Mouse (Mus musculus) hindbrain, postnatal 0 days (tissue): ENCODE results near the gene Mysm1. TPM values are rescaled to one million over a fixed set of nuclear protein-coding genes. Genes with fewer than 3 reads are reported as not detected.

Experiments
- ATAC-seq: fragments of 200-750 bp; cut with Nextera tagmentation; 2 replicates; pipeline ENCODE4 v1.8.0; 2017; ENCODE audit warnings: mild to moderate bottlenecking, moderate TSS enrichment, moderate library complexity
- DNase-seq: peaks from one replicate; pipeline ENCODE4 v3.0.0-alpha.2; 2015; ENCODE audit warnings: low spot score
- H3K27ac ChIP-seq: fragments of 300-500 bp; sonication (generic); 2 replicates; pipeline ENCODE4 v1.5.1; 2014; ENCODE audit warnings: mild to moderate bottlenecking
- H3K27me3 ChIP-seq: fragments of 300-500 bp; sonication (generic); 2 replicates; pipeline ENCODE4 v1.6.1; 2014; ENCODE audit warnings: low read length, mixed read lengths; ENCODE audit not compliant: insufficient read depth
- H3K36me3 ChIP-seq: fragments of 300-500 bp; sonication (generic); 2 replicates; pipeline ENCODE4 v1.6.1; 2014; ENCODE audit warnings: low read length, mixed read lengths; ENCODE audit not compliant: insufficient read depth
- H3K4me1 ChIP-seq: fragments of 300-500 bp; sonication (generic); 2 replicates; pipeline ENCODE4 v1.6.1; 2014; ENCODE audit warnings: antibody characterized with exemption, low read length, mixed read lengths; ENCODE audit not compliant: insufficient read depth
- H3K4me2 ChIP-seq: fragments of 300-500 bp; sonication (generic); 2 replicates; pipeline ENCODE4 v1.6.1; 2014; ENCODE audit warnings: low read depth, mild to moderate bottlenecking, low read length, moderate library complexity, mixed read lengths
- H3K4me3 ChIP-seq: fragments of 300-500 bp; sonication (generic); 2 replicates; pipeline ENCODE4 v1.5.1; 2014; ENCODE audit warnings: low read length
- H3K9ac ChIP-seq: fragments of 300-500 bp; sonication (generic); replicated peaks from 2 replicates; pipeline ENCODE4 v1.6.1; 2014; ENCODE audit warnings: mild to moderate bottlenecking, low read length, moderate library complexity, mixed read lengths
- H3K9me3 ChIP-seq: fragments of 300-500 bp; sonication (generic); 2 replicates; pipeline ENCODE4 v1.6.1; 2016; ENCODE audit warnings: low read length, mixed read lengths
- CTCF ChIP-seq: IDR thresholded peaks from 2 replicates; pipeline ENCODE4 v1.5.1; 2016; ENCODE audit warnings: antibody characterized with exemption, control low read depth, low read depth
- WGBS: fragments of 180-500 bp; shearing (Covaris S2); extraction: QIAGEN DNeasy Blood & Tissue Kit; methylation state at CpG from one replicate; pipeline ENCODE4 v1.1.7; 2014; 5-methylcytosine and 5-hydroxymethylcytosine counted together
- polyA plus RNA-seq: library from polyadenylated mRNA; unstranded; fragments of >200 nt; fragmentation: Nextera tagmentation; extraction: Ambion mirVana; gene quantifications from 2 replicates; pipeline ENCODE4 v1.2.1, GENCODE M21; 2015
- total RNA-seq: library from RNA; depleted of rRNA; stranded (reverse); fragments of >200 nt; gene quantifications from 2 replicates; pipeline ENCODE4 v1.2.3, GENCODE M21; 2014

Mysm1 gene
- total and polyA plus RNA-seq, 2 experiments from 2014 or later = 18.9 to 31.1 TPM

GRCm38 (mm10) chr4:95001043-95001775 is 22.3 kb upstream of the Mysm1 start:
- 62% methylated on average over 6 of the region's 6 CpGs for WGBS
- no peaks in the 10 kb centered on the region for H3K4me1 ChIP-seq

GRCm38 (mm10) chr4:95000147-95000546 is 21.2 kb upstream of the Mysm1 start:
- Histone ChIP-seq H3K9me3 (no peaks in the 10 kb centered on the region), H3K36me3 (no peaks in the 10 kb centered on the region), H3K27me3 (no peaks in the 10 kb centered on the region), H3K4me3 (no peak overlapping the region), H3K4me1 (no peaks in the 10 kb centered on the region), H3K9ac (no peak overlapping the region), H3K27ac (no peak overlapping the region), H3K4me2 (no peak overlapping the region)
- no peak for DNase-seq
- no peak for TF ChIP-seq CTCF
- 82% methylated on average over 1 of the region's 1 CpGs for WGBS
- ATAC-seq = no peak

More at GRCm38 (mm10) chr4:95001043-95001775, 22.3 kb upstream of the Mysm1 start:
- Histone ChIP-seq H3K27me3 (no peaks in the 10 kb centered on the region), H3K27ac (no peak overlapping the region), H3K36me3 (no peaks in the 10 kb centered on the region), H3K9me3 (no peaks in the 10 kb centered on the region), H3K4me2 (no peak overlapping the region), H3K4me3 (no peak overlapping the region), H3K9ac (no peak overlapping the region)
- DNase-seq = no peak
- no peak for TF ChIP-seq CTCF
- no peak for ATAC-seq

DNA sequence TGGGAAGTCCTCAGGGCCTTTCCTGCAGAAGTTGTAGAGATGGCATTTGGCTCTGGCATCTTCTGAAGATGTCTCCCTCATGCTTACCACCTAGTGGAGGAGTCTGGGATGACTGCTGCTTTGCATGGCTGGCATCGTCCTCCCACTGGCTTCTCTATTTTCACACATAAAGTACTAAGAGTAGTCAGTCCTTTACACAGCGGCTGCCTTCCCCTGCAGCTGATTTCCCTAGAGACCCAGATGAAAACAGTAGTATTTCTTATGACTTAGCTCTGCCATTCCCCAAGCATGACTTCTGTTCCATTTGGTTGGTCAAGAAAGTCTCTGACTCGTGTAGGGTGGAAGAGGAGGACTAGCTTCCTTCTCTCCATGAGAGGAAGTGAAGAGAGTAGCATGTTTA is 20.3 kb upstream of the Mysm1 start:
- peak; percentile 48 for TF ChIP-seq CTCF
- no peaks in the 10 kb centered on the region for H3K9me3 ChIP-seq
- no peak overlapping the region for H3K4me2 ChIP-seq
- no peaks in the 10 kb centered on the region for H3K4me1 ChIP-seq
- DNase-seq (no peak), ATAC-seq (no peak)
- H3K9ac ChIP-seq = no peak overlapping the region
- H3K4me3 ChIP-seq = no peak overlapping the region
- H3K36me3 ChIP-seq = no peaks in the 10 kb centered on the region
- 67% methylated on average over 3 of the region's 3 CpGs for WGBS
- no peak overlapping the region for H3K27ac ChIP-seq
- no peaks in the 10 kb centered on the region for H3K27me3 ChIP-seq

DNA sequence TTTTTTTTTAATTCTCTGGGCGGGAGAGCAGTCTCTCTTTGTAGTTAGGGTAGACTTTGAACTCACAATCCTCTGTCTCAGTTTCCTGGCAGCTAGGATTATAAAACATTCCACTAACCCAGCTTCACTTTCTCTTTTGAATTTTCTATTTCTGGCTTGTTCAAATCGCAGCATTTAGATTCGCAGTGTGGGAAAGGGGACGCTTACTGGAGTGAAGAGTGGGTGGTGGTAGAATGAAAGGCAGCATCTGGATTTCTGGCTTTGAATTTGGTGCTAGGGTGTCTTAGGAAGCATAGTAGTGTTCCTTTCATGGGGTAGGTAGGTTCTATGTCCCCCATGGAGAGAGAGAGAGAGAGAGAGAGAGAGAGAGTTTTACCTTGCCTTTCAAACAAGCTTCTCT is 17.0 kb upstream of the Mysm1 start:
- no peaks in the 10 kb centered on the region for H3K27me3 ChIP-seq
- H3K27ac ChIP-seq = no peak overlapping the region
- H3K36me3 ChIP-seq = no peaks in the 10 kb centered on the region
- ATAC-seq (no peak), DNase-seq (no peak)
- H3K9ac ChIP-seq = no peak overlapping the region
- no peak for TF ChIP-seq CTCF
- 82% methylated on average over 4 of the region's 4 CpGs for WGBS
- no peaks in the 10 kb centered on the region for H3K9me3 ChIP-seq
- H3K4me2 ChIP-seq = no peak overlapping the region
- no peaks in the 10 kb centered on the region for H3K4me1 ChIP-seq
- H3K4me3 ChIP-seq = no peak overlapping the region

DNA sequence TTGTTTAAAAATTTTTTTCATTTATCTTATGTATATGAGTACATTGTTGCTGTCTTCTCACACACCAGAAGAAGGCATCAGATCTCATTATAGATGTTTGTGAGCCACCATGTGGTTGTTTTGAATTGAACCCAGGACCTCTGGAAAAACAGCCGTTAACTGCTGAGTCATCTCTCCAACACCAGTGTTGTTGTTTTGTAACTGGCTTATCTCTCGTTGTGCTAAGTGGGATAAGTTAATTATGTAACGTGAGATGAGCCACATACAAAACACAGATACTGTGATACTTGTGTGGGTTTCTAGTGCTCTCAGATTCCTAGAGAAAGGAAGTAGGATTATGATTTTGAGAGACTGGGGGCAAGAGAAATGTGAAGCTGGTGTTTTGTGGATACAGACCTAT is 11.3 kb upstream of the Mysm1 start:
- Histone ChIP-seq H3K36me3 (no peaks in the 10 kb centered on the region), H3K27me3 (no peaks in the 10 kb centered on the region), H3K27ac (no peak overlapping the region), H3K9ac (no peak overlapping the region), H3K4me1 (no peaks in the 10 kb centered on the region), H3K4me3 (no peak overlapping the region), H3K4me2 (no peak overlapping the region), H3K9me3 (no peaks in the 10 kb centered on the region)
- no peak for ATAC-seq
- no peak for TF ChIP-seq CTCF
- WGBS = 67% methylated on average over 3 of the region's 3 CpGs
- no peak for DNase-seq

DNA sequence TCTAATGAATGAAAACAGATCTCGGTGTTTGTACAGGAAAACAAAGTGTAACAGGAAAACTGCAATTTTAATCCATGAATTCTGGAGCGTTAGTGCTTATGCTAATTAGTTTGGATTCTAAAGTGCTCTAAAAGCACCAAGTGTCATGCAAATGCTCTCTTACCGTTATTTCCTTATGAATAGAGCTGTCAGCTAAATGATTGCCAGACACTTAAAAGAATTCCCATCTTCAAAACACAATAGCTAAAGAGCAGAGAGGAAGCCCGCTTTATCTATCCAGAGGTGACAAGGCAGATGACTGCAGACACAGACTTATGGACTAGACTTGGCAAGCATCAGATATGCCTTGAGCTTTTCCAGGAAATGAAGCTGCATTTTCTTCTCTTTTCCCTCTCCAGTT is 8.8 kb upstream of the Mysm1 start:
- Histone ChIP-seq H3K27me3 (no peaks in the 10 kb centered on the region), H3K9ac (no peak overlapping the region), H3K4me2 (no peak overlapping the region), H3K4me1 (no peaks in the 10 kb centered on the region), H3K4me3 (no peak overlapping the region), H3K27ac (no peak overlapping the region), H3K9me3 (no peaks in the 10 kb centered on the region), H3K36me3 (no peaks in the 10 kb centered on the region)
- 15% methylated on average over 4 of the region's 4 CpGs for WGBS
- DNase-seq (no peak), ATAC-seq (no peak)
- TF ChIP-seq CTCF = no peak

- DNase-seq (no peak), ATAC-seq (peak; percentile 19; the same call in 1 of the 2 replicates)
- Histone ChIP-seq H3K9ac (peak overlapping the region; percentile 77), H3K4me2 (peak overlapping the region; percentile 84), H3K36me3 (no peaks in the 10 kb centered on the region), H3K4me3 (peak overlapping the region; percentile 64), H3K27ac (peak overlapping the region; percentile 89), H3K4me1 (peaks cover 10% of the 10 kb centered on the region), H3K9me3 (no peaks in the 10 kb centered on the region), H3K27me3 (no peaks in the 10 kb centered on the region)
- no peak for TF ChIP-seq CTCF
- 41% methylated on average over 4 of the region's 4 CpGs for WGBS
These were observed 608 bp upstream of the Mysm1 start for GRCm38 (mm10) chr4:94979500-94979915.
